Mouse (Mus musculus): ENCODE results near the gene Serpina3c. TPM values are rescaled to one million over a fixed set of nuclear protein-coding genes. Genes with fewer than 3 reads are reported as not detected.

The Serpina3c gene
- polyA plus RNA-seq, 1 experiment from 2014 or later, result 0.06 TPM

DNA sequence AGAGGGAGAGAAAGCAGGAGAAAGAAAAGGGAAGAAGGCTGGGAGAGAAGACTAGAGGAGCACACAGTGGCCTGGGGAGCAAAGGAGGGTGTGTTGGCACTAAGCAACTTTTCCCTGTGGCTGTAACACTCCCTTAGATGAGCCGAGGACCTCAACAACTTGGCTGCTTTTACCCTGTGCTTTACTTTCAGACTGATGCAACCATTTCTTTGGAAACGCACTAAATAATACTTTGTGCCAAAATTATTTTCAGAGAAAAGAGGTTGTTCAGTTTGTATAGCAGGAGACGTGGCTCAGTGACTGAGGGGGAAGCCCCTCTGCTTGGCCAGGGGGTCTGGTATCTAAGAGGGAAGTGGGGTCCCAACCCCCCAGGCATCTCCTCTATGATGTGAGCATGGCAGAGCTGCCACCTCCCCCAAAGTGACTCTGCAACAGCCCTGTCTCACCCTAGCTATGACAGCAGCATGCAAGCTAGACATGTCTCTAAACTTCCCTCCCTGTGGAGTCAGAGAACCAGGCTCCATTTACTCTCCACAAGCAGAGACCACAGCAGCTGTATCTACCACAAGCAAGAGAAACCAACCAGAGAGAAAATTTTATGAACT lies 527 bp downstream of the Serpina3c start:
- Histone ChIP-seq H3K36me3 (ENCODE audit: control insufficient read depth, insufficient read depth, low read length) (no peaks in the 10 kb centered on the region), H3K9ac (ENCODE audit: low read depth, low read length) (no peak overlapping the region), H3K4me3 (ENCODE audit: low read length) (no peak overlapping the region), H3K27ac (ENCODE audit: low read length) (no peak overlapping the region), H3K4me1 (ENCODE audit: control insufficient read depth, insufficient read depth, low read length) (no peaks in the 10 kb centered on the region), H3K4me2 (ENCODE audit: low read depth, low read length) (no peak overlapping the region), H3K27me3 (replicated peaks; ENCODE audit: control insufficient read depth, insufficient read depth, low read length) (peaks cover 4% of the 10 kb centered on the region; the same call in 1 of the 2 replicates), H3K9me3 (ENCODE audit: control insufficient read depth, low read length) (no peaks in the 10 kb centered on the region)
- 75% methylated on average over 3 of the region's 3 CpGs for WGBS
- ATAC-seq, result no peak

DNA sequence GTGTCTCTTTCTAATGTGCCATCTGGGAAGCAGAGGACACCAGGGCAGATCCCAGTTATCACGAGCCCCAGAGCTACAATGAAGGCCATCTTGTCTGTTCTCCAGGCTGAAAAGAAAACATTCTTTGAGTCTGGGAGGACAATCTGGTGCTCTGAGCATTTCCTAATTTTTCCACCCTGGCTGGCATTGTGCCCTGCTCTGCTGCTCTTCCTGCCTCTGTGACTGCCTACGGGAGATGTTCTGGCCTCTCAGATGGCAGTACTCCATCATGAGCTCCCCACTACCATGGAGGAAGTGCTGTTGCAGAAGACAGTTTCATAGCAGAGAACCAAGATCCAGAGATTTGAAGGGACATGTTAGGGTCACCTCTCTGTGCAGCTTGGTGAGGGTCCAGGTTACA lies 1.7 kb downstream of the Serpina3c start:
- H3K9ac ChIP-seq (ENCODE audit: low read depth, low read length), result no peak overlapping the region
- H3K27ac ChIP-seq (ENCODE audit: low read length), result no peak overlapping the region
- WGBS, result 82% methylated on average over 2 of the region's 2 CpGs
- H3K27me3 ChIP-seq (replicated peaks; ENCODE audit: control insufficient read depth, insufficient read depth, low read length), result peaks cover 9% of the 10 kb centered on the region; the same call in 1 of the 2 replicates
- ATAC-seq, result no peak
- H3K4me1 ChIP-seq (ENCODE audit: control insufficient read depth, insufficient read depth, low read length), result no peaks in the 10 kb centered on the region
- H3K4me2 ChIP-seq (ENCODE audit: low read depth, low read length), result no peak overlapping the region
- H3K4me3 ChIP-seq (ENCODE audit: low read length), result no peak overlapping the region
- H3K36me3 ChIP-seq (ENCODE audit: control insufficient read depth, insufficient read depth, low read length), result no peaks in the 10 kb centered on the region
- H3K9me3 ChIP-seq (ENCODE audit: control insufficient read depth, low read length), result no peaks in the 10 kb centered on the region

DNA sequence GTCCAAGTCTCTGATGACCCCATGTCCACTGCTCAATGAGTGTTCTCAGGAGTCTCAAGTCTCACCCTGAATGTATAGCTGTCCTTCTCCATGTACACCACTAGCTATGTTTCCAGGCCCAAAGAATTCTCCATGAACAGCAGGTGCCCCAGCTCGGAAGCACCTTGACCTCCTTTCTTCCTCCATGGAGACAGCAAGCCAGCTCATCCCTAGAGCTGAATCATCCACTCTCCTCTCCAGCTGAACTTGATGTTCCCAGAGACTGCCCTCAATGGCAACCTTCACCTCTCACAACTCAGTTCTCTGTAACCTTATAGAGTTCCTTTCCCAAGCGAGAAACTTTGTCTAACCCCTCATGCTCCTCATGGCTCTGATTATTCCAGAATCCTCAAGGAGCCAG lies 8.1 kb downstream of the Serpina3c start:
- WGBS, result 79% methylated on average over 2 of the region's 2 CpGs
- Histone ChIP-seq H3K27ac (ENCODE audit: low read length) (no peak overlapping the region), H3K9ac (ENCODE audit: low read depth, low read length) (no peak overlapping the region), H3K4me3 (ENCODE audit: low read length) (no peak overlapping the region), H3K36me3 (ENCODE audit: control insufficient read depth, insufficient read depth, low read length) (no peaks in the 10 kb centered on the region), H3K4me1 (ENCODE audit: control insufficient read depth, insufficient read depth, low read length) (0 out of 2 replicates have a peak, but pooled peaks cover 3% of the 10 kb centered on the region), H3K27me3 (replicated peaks; ENCODE audit: control insufficient read depth, insufficient read depth, low read length) (peaks cover 8% of the 10 kb centered on the region; the same call in 1 of the 2 replicates), H3K9me3 (ENCODE audit: control insufficient read depth, low read length) (no peaks in the 10 kb centered on the region), H3K4me2 (ENCODE audit: low read depth, low read length) (no peak overlapping the region)
- ATAC-seq, result no peak

DNA sequence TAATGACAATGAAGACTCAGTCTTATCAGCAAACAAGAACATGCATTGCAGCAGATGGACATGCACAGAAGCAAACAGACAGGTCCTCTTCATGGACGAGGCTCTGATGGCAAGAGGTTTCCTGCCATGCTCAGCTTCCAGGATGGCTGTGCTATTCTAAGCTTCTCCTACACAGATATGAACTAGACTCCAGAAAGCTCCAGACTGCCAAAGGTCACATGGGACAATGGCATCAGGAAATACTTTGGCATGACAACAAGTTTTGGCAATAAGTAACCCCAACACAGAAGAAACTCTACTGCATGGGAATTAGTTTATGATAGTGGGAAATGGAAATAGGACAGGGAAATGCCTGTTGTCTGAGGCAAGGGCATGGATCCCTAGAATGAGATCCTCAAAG lies 10.4 kb downstream of the Serpina3c start:
- no peak for ATAC-seq
- H3K4me1 ChIP-seq (ENCODE audit: control insufficient read depth, insufficient read depth, low read length), result 0 out of 2 replicates have a peak, but pooled peaks cover 3% of the 10 kb centered on the region

DNA sequence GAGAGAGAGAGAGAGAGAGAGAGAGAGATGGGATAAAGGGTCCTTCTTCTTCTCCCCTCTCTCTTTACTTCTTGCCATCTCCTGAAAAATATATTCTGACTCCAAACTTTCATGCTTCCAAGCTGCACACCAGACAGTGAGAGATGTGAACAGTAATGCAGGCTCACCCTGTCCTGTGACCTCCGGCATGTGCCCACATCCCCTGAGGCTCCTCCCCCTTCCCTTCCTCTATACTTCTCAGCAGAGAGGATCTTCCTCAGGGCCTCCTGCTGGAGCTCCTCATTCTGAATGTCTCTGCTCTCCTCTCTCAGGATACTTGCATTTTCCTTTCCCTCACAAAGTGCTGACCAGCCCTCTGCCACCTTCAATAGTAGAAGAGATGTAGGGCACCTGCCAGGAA lies 11.2 kb downstream of the Serpina3c start:
- no peak overlapping the region for H3K9ac ChIP-seq (ENCODE audit: low read depth, low read length)
- H3K4me2 ChIP-seq (ENCODE audit: low read depth, low read length), result no peak overlapping the region
- H3K27ac ChIP-seq (ENCODE audit: low read length), result no peak overlapping the region
- ATAC-seq, result no peak
- 0 out of 2 replicates have a peak, but pooled peaks cover 3% of the 10 kb centered on the region for H3K4me1 ChIP-seq (ENCODE audit: control insufficient read depth, insufficient read depth, low read length)
- no peaks in the 10 kb centered on the region for H3K9me3 ChIP-seq (ENCODE audit: control insufficient read depth, low read length)
- H3K36me3 ChIP-seq (ENCODE audit: control insufficient read depth, insufficient read depth, low read length), result no peaks in the 10 kb centered on the region
- no peak overlapping the region for H3K4me3 ChIP-seq (ENCODE audit: low read length)
- WGBS, result 56% methylated on average over 1 of the region's 1 CpGs
- peaks cover 5% of the 10 kb centered on the region; the same call in 1 of the 2 replicates for H3K27me3 ChIP-seq (replicated peaks; ENCODE audit: control insufficient read depth, insufficient read depth, low read length)

More for the DNA sequence above, 10.4 kb downstream of the Serpina3c start:
- no peak overlapping the region for H3K4me3 ChIP-seq (ENCODE audit: low read length)
- no peak overlapping the region for H3K4me2 ChIP-seq (ENCODE audit: low read depth, low read length)
- no peaks in the 10 kb centered on the region for H3K9me3 ChIP-seq (ENCODE audit: control insufficient read depth, low read length)
- WGBS, result 50% methylated on average over 1 of the region's 1 CpGs
- H3K27me3 ChIP-seq (replicated peaks; ENCODE audit: control insufficient read depth, insufficient read depth, low read length), result peaks cover 8% of the 10 kb centered on the region; the same call in 1 of the 2 replicates
- H3K9ac ChIP-seq (ENCODE audit: low read depth, low read length), result no peak overlapping the region
- no peaks in the 10 kb centered on the region for H3K36me3 ChIP-seq (ENCODE audit: control insufficient read depth, insufficient read depth, low read length)
- H3K27ac ChIP-seq (ENCODE audit: low read length), result no peak overlapping the region

DNA sequence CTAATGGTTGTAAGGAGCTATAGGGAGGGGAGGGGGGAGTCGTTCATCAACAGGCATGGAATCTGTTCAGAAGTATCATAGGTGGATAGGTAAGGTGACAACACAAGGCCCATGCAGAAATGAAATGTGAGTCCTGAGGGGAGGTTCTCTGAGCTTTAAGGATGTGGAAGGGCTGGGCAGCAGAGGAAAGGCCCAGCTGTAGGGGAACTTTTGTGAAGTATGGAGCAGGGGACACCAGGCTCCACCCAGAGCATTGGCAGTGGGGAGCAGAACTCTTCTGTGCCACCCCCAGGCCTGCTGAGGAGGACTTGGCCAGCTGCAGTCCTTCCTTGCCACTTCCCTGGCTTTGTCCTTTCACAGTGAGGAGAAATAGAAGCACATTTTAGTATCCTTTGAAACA lies 12.2 kb downstream of the Serpina3c start:
- WGBS, result 69% methylated on average over 1 of the region's 1 CpGs
- Histone ChIP-seq H3K9me3 (ENCODE audit: control insufficient read depth, low read length) (no peaks in the 10 kb centered on the region), H3K27ac (ENCODE audit: low read length) (no peak overlapping the region)

DNA sequence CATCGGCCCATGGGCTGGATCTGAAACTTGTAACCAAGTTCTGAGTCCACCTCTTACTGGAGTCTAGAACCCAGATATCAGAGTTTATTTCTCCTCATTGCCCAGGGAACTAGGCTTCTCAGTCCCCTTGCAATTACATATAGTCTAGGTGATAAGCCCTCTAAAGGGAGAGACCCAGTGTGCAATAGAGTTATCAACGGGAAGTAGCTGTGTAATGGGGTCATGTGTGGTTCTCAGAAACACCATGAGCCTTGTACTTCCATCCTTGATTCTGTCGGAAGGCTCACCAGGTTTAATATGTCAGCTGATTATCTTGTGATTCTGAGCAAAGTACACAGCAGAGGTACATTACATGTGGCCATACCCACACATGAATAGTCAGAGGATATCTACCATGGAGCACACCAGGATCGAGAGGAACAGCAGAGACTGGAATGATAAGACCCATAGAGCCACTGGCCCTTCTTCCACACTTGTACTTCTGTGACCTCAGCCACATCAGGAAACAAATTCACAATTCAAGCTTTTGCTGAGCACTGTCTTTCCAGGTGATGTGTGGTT lies 13.0 kb downstream of the Serpina3c start:
- Histone ChIP-seq H3K9me3 (ENCODE audit: control insufficient read depth, low read length) (no peaks in the 10 kb centered on the region), H3K9ac (ENCODE audit: low read depth, low read length) (no peak overlapping the region), H3K36me3 (ENCODE audit: control insufficient read depth, insufficient read depth, low read length) (no peaks in the 10 kb centered on the region), H3K4me3 (ENCODE audit: low read length) (no peak overlapping the region), H3K4me1 (ENCODE audit: control insufficient read depth, insufficient read depth, low read length) (0 out of 2 replicates have a peak, but pooled peaks cover 3% of the 10 kb centered on the region), H3K4me2 (ENCODE audit: low read depth, low read length) (no peak overlapping the region), H3K27ac (ENCODE audit: low read length) (no peak overlapping the region), H3K27me3 (replicated peaks; ENCODE audit: control insufficient read depth, insufficient read depth, low read length) (peaks cover 3% of the 10 kb centered on the region; the same call in 1 of the 2 replicates)
- peak; percentile 70 for ATAC-seq
- 79% methylated on average over 4 of the region's 4 CpGs for WGBS

More for the DNA sequence above, 12.2 kb downstream of the Serpina3c start:
- peaks cover 3% of the 10 kb centered on the region; the same call in 1 of the 2 replicates for H3K27me3 ChIP-seq (replicated peaks; ENCODE audit: control insufficient read depth, insufficient read depth, low read length)
- no peak overlapping the region for H3K4me2 ChIP-seq (ENCODE audit: low read depth, low read length)
- no peak for ATAC-seq
- no peak overlapping the region for H3K4me3 ChIP-seq (ENCODE audit: low read length)
- H3K36me3 ChIP-seq (ENCODE audit: control insufficient read depth, insufficient read depth, low read length), result no peaks in the 10 kb centered on the region
- 0 out of 2 replicates have a peak, but pooled peaks cover 3% of the 10 kb centered on the region for H3K4me1 ChIP-seq (ENCODE audit: control insufficient read depth, insufficient read depth, low read length)
- no peak overlapping the region for H3K9ac ChIP-seq (ENCODE audit: low read depth, low read length)

DNA sequence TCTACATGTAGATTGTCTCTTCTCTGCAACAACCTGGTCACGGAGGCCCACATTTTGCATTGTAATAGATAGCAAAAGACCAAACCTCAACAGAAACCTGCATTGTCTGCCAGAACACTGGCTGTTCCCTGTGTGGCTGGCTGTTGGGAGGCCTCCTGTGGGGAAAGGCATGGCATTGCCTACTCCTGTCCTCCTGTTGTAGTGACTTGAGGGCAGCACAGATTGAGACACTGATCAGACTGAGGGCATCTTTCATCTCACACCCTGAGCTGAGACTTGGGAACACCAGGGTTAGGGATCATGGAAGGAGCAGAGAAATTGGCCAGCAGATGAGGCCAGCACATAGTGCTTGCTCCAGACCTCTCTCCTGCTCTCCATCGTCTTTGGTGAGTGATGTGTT lies 15.5 kb downstream of the Serpina3c start:
- WGBS, result 78% methylated on average over 2 of the region's 2 CpGs
- Histone ChIP-seq H3K27ac (ENCODE audit: low read length) (no peak overlapping the region), H3K27me3 (replicated peaks; ENCODE audit: control insufficient read depth, insufficient read depth, low read length) (peaks cover 2% of the 10 kb centered on the region; the same call in 1 of the 2 replicates), H3K9ac (ENCODE audit: low read depth, low read length) (no peak overlapping the region), H3K4me1 (ENCODE audit: control insufficient read depth, insufficient read depth, low read length) (0 out of 2 replicates have a peak, but pooled peaks cover under 1% of the 10 kb centered on the region), H3K4me2 (ENCODE audit: low read depth, low read length) (no peak overlapping the region), H3K36me3 (ENCODE audit: control insufficient read depth, insufficient read depth, low read length) (no peaks in the 10 kb centered on the region), H3K9me3 (ENCODE audit: control insufficient read depth, low read length) (no peaks in the 10 kb centered on the region), H3K4me3 (ENCODE audit: low read length) (no peak overlapping the region)
- ATAC-seq, result no peak

DNA sequence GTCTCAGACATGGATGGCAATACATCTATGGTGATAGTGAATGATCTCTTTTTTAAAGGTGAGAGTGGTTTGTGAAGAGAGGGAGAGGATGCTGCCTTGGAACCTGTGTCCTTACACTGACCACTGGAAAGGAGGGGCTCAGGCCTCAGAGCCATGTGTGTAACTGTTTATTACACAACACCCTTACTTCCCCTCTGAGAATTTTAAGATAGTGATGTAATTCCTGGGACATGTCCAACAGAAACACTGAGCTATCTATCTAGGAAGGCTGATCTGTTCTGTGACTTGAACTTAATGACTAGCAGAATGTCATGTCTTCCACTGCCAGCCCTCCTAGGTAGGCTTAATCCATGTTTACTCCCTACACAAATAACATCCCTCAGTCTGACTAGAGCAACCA lies 22.6 kb downstream of the Serpina3c start:
- Histone ChIP-seq H3K4me3 (ENCODE audit: low read length) (no peak overlapping the region), H3K27ac (ENCODE audit: low read length) (no peak overlapping the region), H3K9me3 (ENCODE audit: control insufficient read depth, low read length) (no peaks in the 10 kb centered on the region), H3K4me2 (ENCODE audit: low read depth, low read length) (no peak overlapping the region), H3K36me3 (ENCODE audit: control insufficient read depth, insufficient read depth, low read length) (no peaks in the 10 kb centered on the region), H3K27me3 (replicated peaks; ENCODE audit: control insufficient read depth, insufficient read depth, low read length) (no peaks in the 10 kb centered on the region), H3K9ac (ENCODE audit: low read depth, low read length) (no peak overlapping the region), H3K4me1 (ENCODE audit: control insufficient read depth, insufficient read depth, low read length) (no peaks in the 10 kb centered on the region)
- ATAC-seq, result no peak
